Mouse (Mus musculus): ENCODE measurements around the gene Trpc3. TPM values are rescaled to one million over a fixed set of nuclear protein-coding genes. Genes with fewer than 3 reads are reported as not detected.
"Not testable (repeated sequence)": the region's sequence is repeated elsewhere in the genome, so short reads cannot be mapped to it uniquely, and the experiment has no call there.

Trpc3 gene
- polyA plus RNA-seq, 2 experiments = 3.9 to 6.0 TPM

GRCm38 (mm10) chr3:36709521-36709920 is 19.6 kb upstream of the Trpc3 start:
- no peak for DNase-seq (ENCODE audit: low spot score)

GRCm38 (mm10) chr3:36690292-36690650 is 304 bp upstream of the Trpc3 start:
- ATAC-seq (ENCODE audit: low FRiP score, low read depth) = no peak
- H3K27me3 ChIP-seq (ENCODE audit: control insufficient read depth, insufficient read depth, low read length) = peaks cover 18% of the 10 kb centered on the region
- TF ChIP-seq POLR2A (IDR thresholded peaks at IDR 0.05; ENCODE audit: borderline replicate concordance, extremely low read depth, insufficient read depth, insufficient read length) = no peak
- H3K27ac ChIP-seq (replicated peaks; ENCODE audit: low read depth, low read length) = no peak overlapping the region
- H3K9me3 ChIP-seq (ENCODE audit: control insufficient read depth, low read length) = no peaks in the 10 kb centered on the region
- no peak for DNase-seq (ENCODE audit: low spot score)
- H3K9ac ChIP-seq (ENCODE audit: low read depth, low read length, severe bottlenecking) = peak overlapping the region; percentile 78
- H3K4me1 ChIP-seq (ENCODE audit: control insufficient read depth, insufficient read depth, low read length) = peaks cover 10% of the 10 kb centered on the region; the same call in 1 of the 2 replicates
- H3K4me3 ChIP-seq (replicated peaks; ENCODE audit: low read length) = peak overlapping the region; percentile 67
- H3K4me2 ChIP-seq (replicated peaks; ENCODE audit: low read depth, low read length, severe bottlenecking) = peak overlapping the region; percentile 86
- WGBS = 8% methylated on average over 7 of the region's 7 CpGs
- H3K36me3 ChIP-seq (ENCODE audit: control insufficient read depth, insufficient read depth, low read length) = no peaks in the 10 kb centered on the region

More at GRCm38 (mm10) chr3:36709521-36709920, 19.6 kb upstream of the Trpc3 start:
- no peak for ATAC-seq (ENCODE audit: low FRiP score, low read depth)
- TF ChIP-seq POLR2A (IDR thresholded peaks at IDR 0.05; ENCODE audit: borderline replicate concordance, extremely low read depth, insufficient read depth, insufficient read length) = no peak
- 80% methylated on average over 3 of the region's 3 CpGs for WGBS
- Histone ChIP-seq H3K36me3 (ENCODE audit: control insufficient read depth, insufficient read depth, low read length) (no peaks in the 10 kb centered on the region), H3K27me3 (ENCODE audit: control insufficient read depth, insufficient read depth, low read length) (no peaks in the 10 kb centered on the region), H3K27ac (replicated peaks; ENCODE audit: low read depth, low read length) (no peak overlapping the region), H3K4me3 (replicated peaks; ENCODE audit: low read length) (no peak overlapping the region), H3K9me3 (ENCODE audit: control insufficient read depth, low read length) (no peaks in the 10 kb centered on the region), H3K9ac (ENCODE audit: low read depth, low read length, severe bottlenecking) (no peak overlapping the region), H3K4me1 (ENCODE audit: control insufficient read depth, insufficient read depth, low read length) (no peaks in the 10 kb centered on the region), H3K4me2 (replicated peaks; ENCODE audit: low read depth, low read length, severe bottlenecking) (no peak overlapping the region)

- Histone ChIP-seq H3K27me3 (ENCODE audit: control insufficient read depth, insufficient read depth, low read length) (peaks cover 18% of the 10 kb centered on the region), H3K36me3 (ENCODE audit: control insufficient read depth, insufficient read depth, low read length) (no peaks in the 10 kb centered on the region), H3K4me2 (replicated peaks; ENCODE audit: low read depth, low read length, severe bottlenecking) (peak overlapping the region; percentile 86), H3K27ac (replicated peaks; ENCODE audit: low read depth, low read length) (no peak overlapping the region), H3K9ac (ENCODE audit: low read depth, low read length, severe bottlenecking) (peak overlapping the region; percentile 78; the same call in 1 of the 2 replicates), H3K4me3 (replicated peaks; ENCODE audit: low read length) (peak overlapping the region; percentile 67), H3K4me1 (ENCODE audit: control insufficient read depth, insufficient read depth, low read length) (peaks cover 10% of the 10 kb centered on the region; the same call in 1 of the 2 replicates), H3K9me3 (ENCODE audit: control insufficient read depth, low read length) (no peaks in the 10 kb centered on the region)
- 3% methylated on average over 21 of the region's 21 CpGs for WGBS
- DNase-seq (ENCODE audit: low spot score) (peak; percentile 66), ATAC-seq (ENCODE audit: low FRiP score, low read depth) (peak; percentile 54; the same call in 1 of the 2 replicates)
- TF ChIP-seq POLR2A (IDR thresholded peaks at IDR 0.05; ENCODE audit: borderline replicate concordance, extremely low read depth, insufficient read depth, insufficient read length) = no peak
Measured at GRCm38 (mm10) chr3:36688874-36689273, 1.1 kb downstream of the Trpc3 start.

GRCm38 (mm10) chr3:36675822-36676221 is 14.1 kb downstream of the Trpc3 start:
- H3K27ac ChIP-seq (replicated peaks; ENCODE audit: low read depth, low read length) = no peak overlapping the region
- no peaks in the 10 kb centered on the region; the same call in 1 of the 2 replicates for H3K9me3 ChIP-seq (ENCODE audit: control insufficient read depth, low read length)
- no peaks in the 10 kb centered on the region for H3K36me3 ChIP-seq (ENCODE audit: control insufficient read depth, insufficient read depth, low read length)
- no peak overlapping the region for H3K4me2 ChIP-seq (replicated peaks; ENCODE audit: low read depth, low read length, severe bottlenecking)
- DNase-seq (ENCODE audit: low spot score) = no peak
- H3K4me3 ChIP-seq (replicated peaks; ENCODE audit: low read length) = no peak overlapping the region
- H3K27me3 ChIP-seq (ENCODE audit: control insufficient read depth, insufficient read depth, low read length) = no peaks in the 10 kb centered on the region
- TF ChIP-seq POLR2A (IDR thresholded peaks at IDR 0.05; ENCODE audit: borderline replicate concordance, extremely low read depth, insufficient read depth, insufficient read length) = no peak
- WGBS = 68% methylated on average over 1 of the region's 1 CpGs
- no peak overlapping the region for H3K9ac ChIP-seq (ENCODE audit: low read depth, low read length, severe bottlenecking)
- no peak for ATAC-seq (ENCODE audit: low FRiP score, low read depth)
- no peaks in the 10 kb centered on the region for H3K4me1 ChIP-seq (ENCODE audit: control insufficient read depth, insufficient read depth, low read length)

- H3K27ac ChIP-seq (replicated peaks; ENCODE audit: low read depth, low read length) = no peak overlapping the region
- no peak overlapping the region for H3K4me2 ChIP-seq (replicated peaks; ENCODE audit: low read depth, low read length, severe bottlenecking)
- H3K27me3 ChIP-seq (ENCODE audit: control insufficient read depth, insufficient read depth, low read length) = no peaks in the 10 kb centered on the region
- TF ChIP-seq POLR2A (IDR thresholded peaks at IDR 0.05; ENCODE audit: borderline replicate concordance, extremely low read depth, insufficient read depth, insufficient read length) = no peak
- 87% methylated on average over 6 of the region's 6 CpGs for WGBS
- H3K4me1 ChIP-seq (ENCODE audit: control insufficient read depth, insufficient read depth, low read length) = no peaks in the 10 kb centered on the region
- no peaks in the 10 kb centered on the region for H3K9me3 ChIP-seq (ENCODE audit: control insufficient read depth, low read length)
- H3K4me3 ChIP-seq (replicated peaks; ENCODE audit: low read length) = no peak overlapping the region
- no peaks in the 10 kb centered on the region for H3K36me3 ChIP-seq (ENCODE audit: control insufficient read depth, insufficient read depth, low read length)
- DNase-seq (ENCODE audit: low spot score) (no peak), ATAC-seq (ENCODE audit: low FRiP score, low read depth) (no peak)
- H3K9ac ChIP-seq (ENCODE audit: low read depth, low read length, severe bottlenecking) = no peak overlapping the region
Measured at GRCm38 (mm10) chr3:36667814-36668213, 22.2 kb downstream of the Trpc3 start.

- not testable (repeated sequence) for H3K4me1 ChIP-seq (ENCODE audit: control insufficient read depth, insufficient read depth, low read length); H3K4me3 ChIP-seq (replicated peaks; ENCODE audit: low read length); H3K36me3 ChIP-seq (ENCODE audit: control insufficient read depth, insufficient read depth, low read length); H3K9me3 ChIP-seq (ENCODE audit: control insufficient read depth, low read length); H3K4me2 ChIP-seq (replicated peaks; ENCODE audit: low read depth, low read length, severe bottlenecking); H3K9ac ChIP-seq (ENCODE audit: low read depth, low read length, severe bottlenecking); H3K27me3 ChIP-seq (ENCODE audit: control insufficient read depth, insufficient read depth, low read length); DNase-seq (ENCODE audit: low spot score); H3K27ac ChIP-seq (replicated peaks; ENCODE audit: low read depth, low read length); ATAC-seq (ENCODE audit: low FRiP score, low read depth)
Measured at GRCm38 (mm10) chr3:36645245-36645559, 44.8 kb downstream of the Trpc3 start.
